Mouse (Mus musculus) lung, postnatal 14 days (tissue): ENCODE results near the gene Pcgf2.

Source experiments
- DNase-seq: peaks from one replicate; pipeline ENCODE4 v3.0.0; 2021

The Pcgf2 gene

GRCm38 (mm10) chr11:97694921-97695711 lies 5.2 kb downstream of the Pcgf2 start:
- peak; percentile 74 for DNase-seq

DNA sequence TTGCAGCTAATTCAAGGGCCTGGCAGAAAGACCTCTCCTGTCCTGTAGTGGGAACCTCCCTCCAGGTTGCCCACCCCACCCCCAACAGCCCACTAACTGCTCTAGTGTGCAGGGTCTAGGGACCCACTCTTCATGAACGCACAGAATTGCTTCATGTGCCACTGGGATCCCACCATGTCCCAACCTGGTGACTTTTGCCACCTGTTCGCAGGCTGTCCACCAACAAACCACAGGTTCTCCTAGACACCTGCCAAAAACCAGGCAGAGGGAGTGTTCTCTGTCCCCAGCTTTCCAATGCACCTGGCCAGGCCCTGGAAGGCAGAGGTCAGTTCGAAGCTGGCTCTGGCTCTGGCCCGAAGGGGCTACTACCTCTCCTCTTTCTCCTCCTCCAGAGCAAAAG lies 5.9 kb downstream of the Pcgf2 start:
- DNase-seq: no peak

DNA sequence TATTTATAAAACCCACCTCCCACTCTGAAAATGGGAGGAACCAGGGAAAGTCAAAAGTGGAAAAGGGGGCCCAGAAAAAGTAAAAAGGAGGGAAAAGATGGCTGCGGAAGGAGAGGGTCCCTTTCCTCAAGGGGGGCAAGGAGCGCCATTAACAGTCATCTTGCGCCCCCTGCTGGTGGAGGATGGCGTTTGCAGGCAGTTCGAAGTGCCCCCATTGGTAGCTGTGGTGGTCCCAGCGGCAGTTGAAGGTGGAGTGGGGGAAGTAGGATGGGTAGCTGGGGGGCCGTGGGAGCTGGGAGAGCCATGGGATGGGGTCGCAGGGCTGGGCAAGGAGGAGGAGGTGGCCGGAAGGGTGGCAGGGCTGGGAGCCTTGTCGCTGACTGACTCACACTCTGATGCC lies 10.4 kb downstream of the Pcgf2 start:
- DNase-seq: peak; percentile 78

GRCm38 (mm10) chr11:97687061-97687460 lies 13.2 kb downstream of the Pcgf2 start:
- no peak for DNase-seq

GRCm38 (mm10) chr11:97686322-97686908 lies 13.9 kb downstream of the Pcgf2 start:
- DNase-seq: no peak

DNA sequence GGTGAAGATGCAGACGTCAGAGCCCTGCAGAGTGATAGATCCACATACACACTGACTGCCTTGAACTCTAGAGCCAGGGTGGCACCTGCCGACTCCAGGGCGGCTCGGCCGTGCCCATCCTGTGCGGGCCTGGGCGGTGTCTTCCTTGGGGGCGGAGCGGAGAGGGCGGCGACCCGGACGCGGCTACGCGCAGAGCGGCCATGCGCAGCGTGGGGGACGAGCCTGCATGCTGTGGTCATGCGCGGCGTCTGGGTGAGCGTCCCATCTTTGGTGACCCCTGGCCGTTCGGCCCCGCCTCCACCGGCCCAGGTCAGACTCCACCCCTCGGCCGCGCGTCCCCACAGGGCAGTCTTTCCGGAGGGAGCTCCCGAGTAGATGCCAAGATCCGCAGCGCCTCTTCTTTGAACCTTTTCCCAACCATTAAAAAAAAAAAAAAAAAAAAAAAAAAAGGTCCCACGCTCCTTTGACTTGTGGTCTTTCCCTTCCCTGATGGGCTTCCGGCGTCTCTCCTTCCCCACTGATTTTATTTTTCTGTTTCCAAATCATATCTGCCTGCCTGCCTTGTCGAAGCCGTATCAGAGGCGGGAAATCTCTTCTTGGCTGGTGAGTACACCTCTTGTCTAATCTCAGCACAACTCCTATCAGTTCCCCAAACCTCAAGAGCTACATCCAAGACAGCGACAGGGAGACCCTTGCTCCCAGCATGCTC lies 14.5 kb downstream of the Pcgf2 start, which contains the start of gene Cisd3:
Cisd3 (plus strand) TSS at position 214 of the 709 bp plus-strand sequence.
- peak; percentile 95 for DNase-seq

GRCm38 (mm10) chr11:97684766-97685165 lies 15.5 kb downstream of the Pcgf2 start:
- no peak for DNase-seq

GRCm38 (mm10) chr11:97684063-97684680 lies 16.1 kb downstream of the Pcgf2 start:
- DNase-seq: no peak

GRCm38 (mm10) chr11:97682504-97683055 lies 17.7 kb downstream of the Pcgf2 start:
- DNase-seq: peak; percentile 42

DNA sequence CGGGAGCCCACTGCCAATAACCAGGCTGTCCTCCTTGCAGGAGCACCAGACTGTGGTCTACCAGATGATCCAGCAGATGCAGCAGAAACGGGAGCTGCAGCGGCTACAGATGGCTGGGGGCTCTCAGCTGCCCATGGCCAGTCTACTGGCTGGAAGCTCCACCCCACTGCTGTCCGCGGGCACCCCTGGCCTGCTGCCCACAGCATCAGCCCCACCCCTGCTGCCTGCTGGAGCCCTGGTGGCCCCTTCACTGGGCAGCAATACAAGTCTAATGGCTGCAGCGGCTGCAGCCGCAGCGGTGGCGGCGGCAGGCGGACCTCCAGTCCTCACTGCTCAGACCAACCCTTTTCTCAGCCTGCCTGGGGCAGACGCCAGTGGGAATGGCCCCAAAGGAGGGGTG lies 19.9 kb downstream of the Pcgf2 start:
- DNase-seq: peak; percentile 61

- DNase-seq: no peak
Observed at GRCm38 (mm10) chr11:97678301-97678700, 22.0 kb downstream of the Pcgf2 start.

DNA sequence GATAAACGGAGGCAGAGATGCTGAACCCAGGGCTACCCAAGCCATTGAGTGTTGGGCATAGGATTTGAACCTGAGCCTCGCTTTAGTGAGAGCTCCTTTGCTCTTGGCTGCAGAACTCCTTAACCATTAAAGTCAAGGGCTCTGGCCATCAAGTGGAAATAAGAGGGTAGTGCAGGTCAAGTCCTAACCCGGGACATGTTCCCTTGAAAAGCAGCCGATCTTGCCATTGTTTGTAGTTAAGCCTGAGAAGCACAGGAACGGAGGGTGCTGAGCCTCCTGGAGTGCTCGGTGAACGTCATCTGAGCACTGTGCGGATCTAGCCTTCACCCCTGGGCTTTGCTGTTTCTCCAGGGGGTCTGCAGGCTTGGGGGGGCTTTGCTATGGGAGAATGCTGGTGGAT lies 22.5 kb downstream of the Pcgf2 start:
- no peak for DNase-seq

- no peak for DNase-seq
Observed at GRCm38 (mm10) chr11:97677381-97677780, 22.9 kb downstream of the Pcgf2 start.

DNA sequence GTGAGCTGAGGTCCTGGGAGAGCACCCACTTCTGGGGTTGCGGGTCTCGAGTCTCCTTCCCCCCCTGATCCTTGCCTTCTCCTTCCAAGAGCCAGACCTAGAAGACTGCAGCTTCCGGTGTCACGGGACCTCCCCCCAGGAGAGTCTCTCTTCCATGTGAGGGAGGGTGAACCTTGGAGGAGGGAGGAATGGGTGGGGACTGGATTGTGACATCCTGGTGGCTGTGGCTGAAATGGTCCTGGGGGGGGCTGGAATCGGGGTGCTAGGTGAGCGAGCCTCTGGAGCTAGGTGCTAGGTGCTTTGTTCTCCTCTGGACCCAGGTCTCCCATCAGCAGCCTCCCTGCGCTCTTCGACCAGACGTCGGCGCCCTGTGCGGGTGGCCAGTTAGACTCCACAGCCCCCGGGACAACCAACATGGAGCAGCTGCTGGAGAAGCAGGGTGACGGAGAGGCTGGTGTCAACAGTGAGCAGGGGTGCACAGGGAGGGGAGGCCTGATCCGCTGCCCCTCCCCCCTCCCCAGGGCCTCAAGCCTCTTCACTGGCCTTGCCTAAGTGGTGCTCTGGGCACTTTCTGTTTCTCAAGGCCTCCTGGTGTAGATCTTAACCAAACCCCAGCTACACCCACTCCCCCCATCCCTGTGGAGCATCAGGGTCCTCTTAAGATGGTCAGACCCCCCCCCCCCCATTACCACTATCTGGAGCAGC lies 24.1 kb downstream of the Pcgf2 start:
- DNase-seq: no peak

- DNase-seq: no peak
Observed at GRCm38 (mm10) chr11:97673148-97673547, 27.1 kb downstream of the Pcgf2 start.

- no peak for DNase-seq
Observed at GRCm38 (mm10) chr11:97671177-97671527, 29.1 kb downstream of the Pcgf2 start.

- no peak for DNase-seq
Observed at GRCm38 (mm10) chr11:97670234-97671176, 29.8 kb downstream of the Pcgf2 start.

GRCm38 (mm10) chr11:97669829-97670228 lies 30.5 kb downstream of the Pcgf2 start:
- peak; percentile 79 for DNase-seq

- no peak for DNase-seq
Observed at GRCm38 (mm10) chr11:97669268-97669667, 31.0 kb downstream of the Pcgf2 start.

DNA sequence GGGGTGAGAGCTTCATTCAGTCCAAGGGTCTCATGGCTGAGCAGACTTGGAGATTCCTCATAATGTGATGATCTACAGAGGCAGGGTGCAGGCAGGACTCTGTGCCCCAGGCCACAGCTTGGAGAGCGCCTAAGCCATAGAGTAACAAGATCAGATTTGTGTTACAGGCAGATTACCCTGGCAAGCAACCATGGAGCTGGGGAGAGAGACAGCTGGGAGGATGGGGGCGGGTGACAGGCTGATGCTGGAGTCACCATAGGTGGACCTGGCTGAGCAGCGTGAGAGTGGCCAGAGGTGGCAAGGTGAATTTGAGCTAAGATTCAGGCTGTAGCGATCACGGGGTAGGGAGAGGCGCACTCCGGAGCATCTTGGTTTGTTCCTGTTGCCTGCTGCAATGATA lies 32.1 kb downstream of the Pcgf2 start:
- DNase-seq: no peak

DNA sequence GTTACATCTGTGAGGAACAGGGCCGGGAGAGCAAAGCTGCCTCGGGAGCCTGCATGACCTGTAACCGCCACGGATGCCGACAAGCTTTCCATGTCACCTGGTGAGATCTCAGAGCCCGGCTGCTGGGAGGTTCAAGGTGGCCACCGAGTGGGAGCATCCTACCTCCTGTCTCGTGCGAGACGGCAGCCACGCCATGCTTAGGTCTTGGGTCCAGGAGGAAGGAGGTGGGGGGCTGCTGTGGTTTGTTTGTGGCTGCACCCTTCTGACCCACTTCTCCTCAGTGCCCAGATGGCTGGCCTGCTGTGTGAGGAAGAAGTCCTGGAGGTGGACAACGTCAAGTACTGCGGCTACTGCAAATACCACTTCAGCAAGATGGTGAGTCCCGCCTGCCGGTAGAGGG lies 33.5 kb downstream of the Pcgf2 start:
- no peak for DNase-seq
